Mouse (Mus musculus) heart, adult 2 months (tissue): ENCODE results near the gene Ccdc24. TPM values are rescaled to one million over a fixed set of nuclear protein-coding genes. Genes with fewer than 3 reads are reported as not detected.
A peak's percentile ranks its signal among the peaks of the same experiment; 100 is the strongest.

Source experiments
- DNase-seq, 2 experiments: peaks; one replicate each; pipeline ENCODE4 v3.0.0; 2021
- H3K27ac ChIP-seq: fragments of 200-600 bp; 2 replicates; pipeline ENCODE4 v1.8.1; 2022
- H3K27me3 ChIP-seq: fragments of 200-500 bp; 2 replicates; pipeline ENCODE4 v1.6.1; 2012; ENCODE audit warnings: mild to moderate bottlenecking, low read length, inconsistent platforms, mixed read lengths; ENCODE audit not compliant: control insufficient read depth, insufficient read depth
- H3K36me3 ChIP-seq: fragments of 200-500 bp; 2 replicates; pipeline ENCODE4 v1.6.1; 2012; ENCODE audit warnings: low read length, inconsistent platforms; ENCODE audit not compliant: control insufficient read depth, insufficient read depth
- H3K4me1 ChIP-seq: fragments of 200-500 bp; 2 replicates; pipeline ENCODE4 v1.6.1; 2011; ENCODE audit warnings: low read length; ENCODE audit not compliant: control insufficient read depth, insufficient read depth
- H3K4me3 ChIP-seq: fragments of 200-600 bp; 2 replicates; pipeline ENCODE4 v1.8.1; 2022
- H3K79me2 ChIP-seq: fragments of 200-500 bp; replicated peaks from 2 replicates; pipeline ENCODE4 v1.6.1; 2012; ENCODE audit warnings: mild to moderate bottlenecking, inconsistent platforms, low read length, moderate library complexity, mixed read lengths; ENCODE audit not compliant: control insufficient read depth, insufficient read depth
- H3K9ac ChIP-seq: fragments of 200-500 bp; 2 replicates; pipeline ENCODE4 v1.6.1; 2012; ENCODE audit warnings: low read depth, mild to moderate bottlenecking, control low read depth, inconsistent platforms, low read length, mixed read lengths
- CTCF ChIP-seq: fragments of 200-600 bp; IDR thresholded peaks from 2 replicates; pipeline ENCODE4 v1.8.1; 2022; ENCODE audit warnings: antibody characterized with exemption, mild to moderate bottlenecking, moderate library complexity
- EP300 ChIP-seq: fragments of 200-500 bp; IDR thresholded peaks from 2 replicates; pipeline ENCODE4 v1.6.1; 2011; ENCODE audit warnings: low read depth, low read length, control low read depth; ENCODE audit not compliant: insufficient read depth
- POLR2A ChIP-seq: fragments of 200-500 bp; IDR thresholded peaks from 2 replicates; pipeline ENCODE4 v1.6.1; 2011; ENCODE audit warnings: mild to moderate bottlenecking, low read depth, low read length, control low read depth; ENCODE audit not compliant: insufficient read depth
- WGBS: fragments of 180-500 bp; shearing (Covaris S2); methylation state at CpG from one replicate; pipeline ENCODE4 v1.1.7; 2018; 5-methylcytosine and 5-hydroxymethylcytosine counted together
- intact Hi-C: fragments of 180-260 bp; cut with DNase I; formaldehyde crosslinking; loops from one replicate; pipeline ENCODE4 v1.15.1; 2025
- polyA plus RNA-seq: library from polyadenylated mRNA; depleted of rRNA; stranded (reverse); fragments of >200 nt; gene quantifications from 2 replicates; pipeline ENCODE4 v1.2.3, GENCODE M21; 2012
- total RNA-seq, 2 experiments: library from RNA; stranded (reverse); gene quantifications; 2 replicates each; pipeline ENCODE4 v1.2.3; 2021

Ccdc24 gene
- total and polyA plus RNA-seq, 3 experiments = 0.09 to 2.0 (median 0.18) TPM

- WGBS = 88% methylated on average over 9 of the region's 9 CpGs
These were observed 1.3 kb upstream of the Ccdc24 start for GRCm38 (mm10) chr4:117873615-117874014.

GRCm38 (mm10) chr4:117871787-117872186 lies 570 bp downstream of the Ccdc24 start:
- DNase-seq = no peak
- no peak overlapping the region for H3K27ac ChIP-seq
- 70% methylated on average over 7 of the region's 7 CpGs for WGBS
- H3K36me3 ChIP-seq = no peaks in the 10 kb centered on the region
- intact Hi-C loops = no loop called here
- no peak overlapping the region for H3K4me3 ChIP-seq
- no peaks in the 10 kb centered on the region for H3K27me3 ChIP-seq
- no peak overlapping the region for H3K9ac ChIP-seq
- H3K4me1 ChIP-seq = no peaks in the 10 kb centered on the region
- H3K79me2 ChIP-seq = no peaks in the 10 kb centered on the region
- TF ChIP-seq CTCF (no peak), POLR2A (no peak), EP300 (no peak)

More at GRCm38 (mm10) chr4:117873615-117874014, 1.3 kb upstream of the Ccdc24 start:
- no peak overlapping the region for H3K27ac ChIP-seq
- no peak overlapping the region for H3K9ac ChIP-seq
- no peaks in the 10 kb centered on the region for H3K79me2 ChIP-seq
- no peak for TF ChIP-seq POLR2A
- no peak for DNase-seq
- no peaks in the 10 kb centered on the region for H3K4me1 ChIP-seq
- H3K36me3 ChIP-seq = no peaks in the 10 kb centered on the region
- H3K27me3 ChIP-seq = no peaks in the 10 kb centered on the region
- no peak overlapping the region for H3K4me3 ChIP-seq
- intact Hi-C loops = no loop called here

GRCm38 (mm10) chr4:117870437-117870836 lies 1.9 kb downstream of the Ccdc24 start:
- Histone ChIP-seq H3K36me3 (no peaks in the 10 kb centered on the region), H3K4me3 (no peak overlapping the region), H3K27me3 (no peaks in the 10 kb centered on the region), H3K79me2 (no peaks in the 10 kb centered on the region), H3K27ac (no peak overlapping the region), H3K9ac (no peak overlapping the region), H3K4me1 (no peaks in the 10 kb centered on the region)
- no peak for TF ChIP-seq POLR2A
- TF ChIP-seq CTCF = no peak
- no peak for DNase-seq
- intact Hi-C loops = no loop called here
- 43% methylated on average over 1 of the region's 1 CpGs for WGBS

GRCm38 (mm10) chr4:117869317-117869716 lies 3.0 kb downstream of the Ccdc24 start:
- intact Hi-C loops = loop anchor here (5.0 to 10.0 kb wide), 2 partner anchors 165 to 213 kb away; no protein-coding TSS in a partner anchor
- no peaks in the 10 kb centered on the region for H3K36me3 ChIP-seq
- no peaks in the 10 kb centered on the region for H3K27me3 ChIP-seq
- H3K27ac ChIP-seq = no peak overlapping the region
- H3K4me1 ChIP-seq = no peaks in the 10 kb centered on the region
- no peak overlapping the region for H3K4me3 ChIP-seq
- no peak for DNase-seq
- H3K79me2 ChIP-seq = no peaks in the 10 kb centered on the region
- TF ChIP-seq POLR2A = no peak
- no peak for TF ChIP-seq EP300
- no peak for TF ChIP-seq CTCF
- H3K9ac ChIP-seq = no peak overlapping the region
- WGBS = 74% methylated on average over 9 of the region's 9 CpGs

GRCm38 (mm10) chr4:117867823-117868222 lies 4.5 kb downstream of the Ccdc24 start:
- WGBS = 17% methylated on average over 24 of the region's 24 CpGs

GRCm38 (mm10) chr4:117867000-117867399 lies 5.4 kb downstream of the Ccdc24 start:
- WGBS = 64% methylated on average over 6 of the region's 6 CpGs
- no peak for DNase-seq
- no peak overlapping the region for H3K4me3 ChIP-seq
- H3K4me1 ChIP-seq = no peaks in the 10 kb centered on the region
- no peaks in the 10 kb centered on the region for H3K27me3 ChIP-seq
- H3K27ac ChIP-seq = no peak overlapping the region
- H3K36me3 ChIP-seq = no peaks in the 10 kb centered on the region
- H3K9ac ChIP-seq = no peak overlapping the region
- TF ChIP-seq POLR2A (no peak), CTCF (no peak), EP300 (no peak)
- no peaks in the 10 kb centered on the region for H3K79me2 ChIP-seq
- intact Hi-C loops = loop anchor here (5.0 to 10.0 kb wide), 2 partner anchors 162 to 215 kb away; no protein-coding TSS in a partner anchor

More at GRCm38 (mm10) chr4:117867823-117868222, 4.5 kb downstream of the Ccdc24 start:
- Histone ChIP-seq H3K4me1 (no peaks in the 10 kb centered on the region), H3K79me2 (no peaks in the 10 kb centered on the region), H3K27ac (no peak overlapping the region), H3K4me3 (no peak overlapping the region), H3K27me3 (no peaks in the 10 kb centered on the region), H3K36me3 (no peaks in the 10 kb centered on the region), H3K9ac (no peak overlapping the region)
- DNase-seq = peak; percentile 51 to 74
- intact Hi-C loops = loop anchor here (1.0 to 10.0 kb wide), 3 partner anchors 39 to 214 kb away; no protein-coding TSS in a partner anchor
- TF ChIP-seq EP300 (no peak), CTCF (peak; percentile 81)
